Mouse (Mus musculus) layer of hippocampus, postnatal 10 days (tissue): ENCODE results near the gene Gria2. TPM values are rescaled to one million over a fixed set of nuclear protein-coding genes. Genes with fewer than 3 reads are reported as not detected.
A peak's percentile ranks its signal among the peaks of the same experiment; 100 is the strongest.

Experiments used
- DNase-seq, 2 experiments: peaks; one replicate each; pipeline ENCODE4 v3.0.0; 2021; ENCODE audit warnings: low spot score in 2 of 2
- long read RNA-seq: library from polyadenylated mRNA; stranded (forward); transcript quantifications from one replicate; pipeline ENCODE4 v2.0.0, GENCODE M21; 2023
- total RNA-seq, 2 experiments: library from RNA; stranded (reverse); gene quantifications; 2 replicates each; pipeline ENCODE4 v1.2.3; 2021

Gene Gria2
- 100 to 1,000 TPM; 532 to 533 TPM for total RNA-seq
- long read RNA-seq, full-length matches to known transcripts, result 127 of 229 reads
- long read RNA-seq, partial matches to known transcripts, result 40 of 229 reads
- long read RNA-seq, other reads (novel, unspliced or antisense), result 62 of 229 reads

GRCm38 (mm10) chr3:80802596-80803081, at the start of gene Gria2:
Gene Gria2 (minus strand): TSS chr3:80802835.
- DNase-seq, result peak; percentile 90 to 91

- no peak for DNase-seq
These were observed 48.3 kb upstream of the Gria2 start for GRCm38 (mm10) chr3:80850947-80851346.

- no peak for DNase-seq
These were observed 43.0 kb upstream of the Gria2 start for GRCm38 (mm10) chr3:80845634-80846033.

GRCm38 (mm10) chr3:80839845-80840244, 37.2 kb upstream of the Gria2 start:
- no peak for DNase-seq

GRCm38 (mm10) chr3:80837583-80837982, 34.9 kb upstream of the Gria2 start:
- no peak for DNase-seq

- no peak for DNase-seq
These were observed 21.3 kb upstream of the Gria2 start for GRCm38 (mm10) chr3:80823975-80824374.

GRCm38 (mm10) chr3:80818619-80819018, 16.0 kb upstream of the Gria2 start:
- DNase-seq, result no peak

GRCm38 (mm10) chr3:80813734-80814133, 11.1 kb upstream of the Gria2 start:
- no peak for DNase-seq

GRCm38 (mm10) chr3:80812237-80812636, 9.6 kb upstream of the Gria2 start:
- DNase-seq, result no peak

GRCm38 (mm10) chr3:80805327-80805726, 2.7 kb upstream of the Gria2 start:
- peak in 1 of 2 experiments; percentile 44 for DNase-seq

GRCm38 (mm10) chr3:80803811-80804210, 1.2 kb upstream of the Gria2 start:
- peak in 1 of 2 experiments; percentile 20 for DNase-seq

- no peak for DNase-seq
These were observed 576 bp upstream of the Gria2 start for GRCm38 (mm10) chr3:80803211-80803610.

GRCm38 (mm10) chr3:80801827-80802310, 766 bp downstream of the Gria2 start:
- DNase-seq, result no peak

GRCm38 (mm10) chr3:80800995-80801826, 1.4 kb downstream of the Gria2 start:
- peak; percentile 76 to 82 for DNase-seq

GRCm38 (mm10) chr3:80800299-80800994, 2.2 kb downstream of the Gria2 start:
- peak; percentile 43 to 57 for DNase-seq

GRCm38 (mm10) chr3:80797935-80798334, 4.7 kb downstream of the Gria2 start:
- no peak for DNase-seq

GRCm38 (mm10) chr3:80796764-80797163, 5.9 kb downstream of the Gria2 start:
- no peak for DNase-seq

- no peak for DNase-seq
These were observed 7.4 kb downstream of the Gria2 start for GRCm38 (mm10) chr3:80795284-80795683.

- DNase-seq, result no peak
These were observed 15.4 kb downstream of the Gria2 start for GRCm38 (mm10) chr3:80787116-80787744.

- no peak for DNase-seq
These were observed 21.5 kb downstream of the Gria2 start for GRCm38 (mm10) chr3:80781144-80781530.

GRCm38 (mm10) chr3:80780383-80781143, 22.1 kb downstream of the Gria2 start:
- no peak for DNase-seq
